Mouse (Mus musculus) lung, adult 2 months (tissue): Measurements from ENCODE around the gene Ppp1r16b. TPM values are rescaled to one million over a fixed set of nuclear protein-coding genes. Genes with fewer than 3 reads are reported as not detected.

Source experiments
- DNase-seq: peaks from one replicate; pipeline ENCODE4 v3.0.0; 2022
- H3K4me1 ChIP-seq: fragments of 200-500 bp; 2 replicates; pipeline ENCODE4 v1.6.1; 2011; ENCODE audit warnings: low read length; ENCODE audit not compliant: control insufficient read depth, insufficient read depth
- H3K4me3 ChIP-seq: fragments of 200-500 bp; replicated peaks from 2 replicates; pipeline ENCODE3; 2011; ENCODE audit warnings: low read depth, mild to moderate bottlenecking, control low read depth, low read length; ENCODE audit errors: extremely low read depth
- CTCF ChIP-seq: fragments of 200-500 bp; IDR thresholded peaks from 2 replicates; pipeline ENCODE4 v1.5.1; 2011; ENCODE audit warnings: mild to moderate bottlenecking, low read length, control low read depth; ENCODE audit not compliant: insufficient read depth
- POLR2A ChIP-seq: fragments of 200-500 bp; IDR thresholded peaks from 2 replicates; pipeline ENCODE4 v1.6.1; 2011; ENCODE audit warnings: low read depth, mild to moderate bottlenecking, control low read depth, low read length, borderline replicate concordance; ENCODE audit errors: extremely low read depth
- WGBS: fragments of 180-500 bp; shearing (Covaris S2); methylation state at CpG from one replicate; pipeline ENCODE4 v1.1.7; 2018; 5-methylcytosine and 5-hydroxymethylcytosine counted together
- polyA plus RNA-seq: library from polyadenylated mRNA; depleted of rRNA; stranded (reverse); fragments of >200 nt; gene quantifications from 2 replicates; pipeline ENCODE4 v1.2.3, GENCODE M21; 2012; rRNA removed

Gene Ppp1r16b
- 31.6 and 43.5 TPM in 2 replicates for polyA plus RNA-seq

GRCm38 (mm10) chr2:158665098-158665497 lies at the start of gene Ppp1r16b:
Ppp1r16b (plus strand) TSS chr2:158665398.
- no peak for TF ChIP-seq POLR2A
- TF ChIP-seq CTCF = no peak
- 47% methylated on average over 4 of the region's 4 CpGs for WGBS
- peaks cover 4% of the 10 kb centered on the region; the same call in 1 of the 2 replicates for H3K4me1 ChIP-seq
- DNase-seq = no peak
- no peak within 1 kb of the TSS for H3K4me3 ChIP-seq

- TF ChIP-seq CTCF = no peak
- no peak for TF ChIP-seq POLR2A
- no peak for DNase-seq
- no peaks in the 10 kb centered on the region for H3K4me1 ChIP-seq
- 6% methylated on average over 13 of the region's 13 CpGs for WGBS
- H3K4me3 ChIP-seq = no peak overlapping the region
Observed at GRCm38 (mm10) chr2:158615702-158616101, 49.5 kb upstream of the Ppp1r16b start.

- TF ChIP-seq POLR2A (no peak), CTCF (no peak)
- DNase-seq = no peak
- no peaks in the 10 kb centered on the region for H3K4me1 ChIP-seq
- no peak overlapping the region for H3K4me3 ChIP-seq
- WGBS = 3% methylated on average over 12 of the region's 12 CpGs
Observed at GRCm38 (mm10) chr2:158616296-158616695, 48.9 kb upstream of the Ppp1r16b start.

- H3K4me1 ChIP-seq = no peaks in the 10 kb centered on the region
Observed at GRCm38 (mm10) chr2:158616790-158617189, 48.4 kb upstream of the Ppp1r16b start.

GRCm38 (mm10) chr2:158624718-158625222 lies 40.4 kb upstream of the Ppp1r16b start, which contains the start of gene Actr5:
Actr5 (plus strand) TSS chr2:158624888.
- Histone ChIP-seq H3K4me3 (peak within 1 kb of the TSS; percentile 93), H3K4me1 (peaks cover 4% of the 10 kb centered on the region; the same call in 1 of the 2 replicates)
- TF ChIP-seq CTCF (no peak), POLR2A (peak; percentile 87)
- DNase-seq = peak; percentile 92
- under 1% methylated on average over 39 of the region's 39 CpGs for WGBS

More at GRCm38 (mm10) chr2:158616790-158617189, 48.4 kb upstream of the Ppp1r16b start:
- no peak for DNase-seq
- 13% methylated on average over 11 of the region's 11 CpGs for WGBS
- no peak overlapping the region for H3K4me3 ChIP-seq
- TF ChIP-seq POLR2A (no peak), CTCF (no peak)

GRCm38 (mm10) chr2:158625231-158625630 lies 40.0 kb upstream of the Ppp1r16b start:
- DNase-seq = no peak
- WGBS = under 1% methylated on average over 44 of the region's 44 CpGs
- peak overlapping the region; percentile 93 for H3K4me3 ChIP-seq
- peaks cover 4% of the 10 kb centered on the region; the same call in 1 of the 2 replicates for H3K4me1 ChIP-seq
- no peak for TF ChIP-seq POLR2A
- no peak for TF ChIP-seq CTCF

- 26% methylated on average over 8 of the region's 8 CpGs for WGBS
- H3K4me1 ChIP-seq = peaks cover 4% of the 10 kb centered on the region; the same call in 1 of the 2 replicates
- TF ChIP-seq CTCF = no peak
- no peak for TF ChIP-seq POLR2A
- no peak for DNase-seq
- H3K4me3 ChIP-seq = peak overlapping the region; percentile 93
Observed at GRCm38 (mm10) chr2:158625697-158626096, 39.5 kb upstream of the Ppp1r16b start.

GRCm38 (mm10) chr2:158628858-158629257 lies 36.3 kb upstream of the Ppp1r16b start:
- H3K4me3 ChIP-seq = no peak overlapping the region
- WGBS = 77% methylated on average over 3 of the region's 3 CpGs
- DNase-seq = no peak
- TF ChIP-seq POLR2A = no peak
- no peak for TF ChIP-seq CTCF
- H3K4me1 ChIP-seq = peaks cover 4% of the 10 kb centered on the region; the same call in 1 of the 2 replicates

- peaks cover 4% of the 10 kb centered on the region; the same call in 1 of the 2 replicates for H3K4me1 ChIP-seq
- H3K4me3 ChIP-seq = no peak overlapping the region
- no peak for TF ChIP-seq POLR2A
- peak; percentile 66 for TF ChIP-seq CTCF
- no peak for DNase-seq
- WGBS = 50% methylated on average over 1 of the region's 1 CpGs
Observed at GRCm38 (mm10) chr2:158629414-158629813, 35.8 kb upstream of the Ppp1r16b start.

- 88% methylated on average over 5 of the region's 5 CpGs for WGBS
- no peak for DNase-seq
- TF ChIP-seq POLR2A = no peak
- no peak for TF ChIP-seq CTCF
- H3K4me3 ChIP-seq = no peak overlapping the region
- H3K4me1 ChIP-seq = no peaks in the 10 kb centered on the region; the same call in 1 of the 2 replicates
Observed at GRCm38 (mm10) chr2:158631873-158632272, 33.3 kb upstream of the Ppp1r16b start.
